22 mouse cellular contexts compared by ENCODE assay signal in genomic region chr4:46082555-46082954, GRCm38 (mm10). TPM values are rescaled to one million over a fixed set of nuclear protein-coding genes. Genes with fewer than 3 reads are reported as not detected.
DNase-seq lines count a peak whose midpoint lies in the region; ATAC-seq and TF ChIP-seq lines count a peak whose summit lies in the region.
"Had no signal": no experiment of that assay in that cellular context is flagged by ENCODE, and none has a peak within 500 bp of the region (broad histone marks: within the 10 kb centered on the region; RNA-seq: fewer than 3 reads in every experiment).

No protein-coding gene starts in this region.

- H3K4me3 ChIP-seq in gastrocnemius, adult 2 months, result no peak overlapping the region
- no peak overlapping the region for H3K4me3 ChIP-seq in kidney, postnatal 0 days (replicated peaks; ENCODE audit: low read depth, low read length)

- no peaks in the 10 kb centered on the region for H3K9me3 ChIP-seq in kidney, postnatal 0 days (replicated peaks; ENCODE audit: low read length)
- H3K9me3 ChIP-seq: G1E had no signal

- ATAC-seq in kidney, postnatal 0 days (replicated peaks; ENCODE audit: low FRiP score, low read depth), result no peak
- ATAC-seq: activated CD4-positive, CD25-positive, alpha-beta regulatory T cell, adult 4 months; CD4-positive, CD25-positive, alpha-beta regulatory T cell, adult 4 months; Patski had no signal

- no peak overlapping the region for H3K9ac ChIP-seq in kidney, postnatal 0 days (ENCODE audit: low read depth, low read length)

- H3K27ac ChIP-seq in gastrocnemius, adult 2 months, result peak overlapping the region; percentile 88
- no peak overlapping the region for H3K27ac ChIP-seq in kidney, postnatal 0 days

- 49% methylated on average over 11 of the region's 11 CpGs for WGBS in kidney, postnatal 0 days

- peak; percentile 31 for DNase-seq in gastrocnemius, adult 18-20 months (ENCODE audit: low spot score)
- no peak for DNase-seq in gastrocnemius, postnatal 36 days
- peak; percentile 56 for DNase-seq in gastrocnemius, adult 2 months
- DNase-seq in gastrocnemius, adult 8-10 months (ENCODE audit: low spot score in 2 of 2), result no peak
- peak; percentile 24 for DNase-seq in kidney, postnatal 0 days (ENCODE audit: low spot score)
- no peak for DNase-seq in kidney, adult 8-10 months
- DNase-seq in skeletal muscle tissue, adult 2 months (ENCODE audit: low read depth, low spot score), result peak; percentile 65
- no peak for DNase-seq in left cerebral cortex, postnatal 36 days (ENCODE audit: low spot score in 2 of 2)
- DNase-seq: adrenal gland, adult 2 months; adrenal gland, adult 8-10 months; adrenal gland, postnatal 10 days; adrenal gland, postnatal 14 days; adrenal gland, postnatal 25 days; adrenal gland, postnatal 36 days; B cell, adult 2 months; cerebellum, adult 11 months; cerebellum, adult 11-12 months had no signal

- no peaks in the 10 kb centered on the region for H3K27me3 ChIP-seq in kidney, postnatal 0 days (ENCODE audit: insufficient read depth, low read length)
- H3K27me3 ChIP-seq: CH12.LX, Patski had no signal

- intact Hi-C loops in gastrocnemius, postnatal 36 days (cut with DNase I), result no loop called here
- intact Hi-C loops in gastrocnemius, adult 2 months (cut with DNase I), result no loop called here
- intact Hi-C loops in left cerebral cortex, postnatal 36 days (cut with DNase I), result no loop called here

- H3K4me1 ChIP-seq in kidney, postnatal 0 days (replicated peaks; ENCODE audit: insufficient read depth, low read length), result peaks cover 11% of the 10 kb centered on the region; the same call in 1 of the 2 replicates

- no peak overlapping the region for H3K4me2 ChIP-seq in kidney, postnatal 0 days (ENCODE audit: low read length)

- TF ChIP-seq CTCF in gastrocnemius, adult 2 months (IDR thresholded peaks at IDR 0.05), result no peak
- TF ChIP-seq CTCF in kidney, postnatal 0 days (IDR thresholded peaks at IDR 0.05; ENCODE audit: low read depth), result no peak

- no peaks in the 10 kb centered on the region for H3K36me3 ChIP-seq in kidney, postnatal 0 days (ENCODE audit: insufficient read depth, low read length)
- H3K36me3 ChIP-seq: G1E had no signal

RNA-seq across cellular contexts. Expression of gene Tmod1, which starts 43.8 kb away (rescaled TPM):
- total RNA-seq in gastrocnemius, adult 18-20 months (2021), result 100 to 1,000 TPM; 163 to 194 TPM
- total RNA-seq in gastrocnemius, postnatal 36 days (2021), result 100 to 1,000 TPM; 199 to 210 TPM
- total RNA-seq in gastrocnemius, adult 2 months (2021), result 100 to 1,000 TPM; 173 to 208 TPM
- total RNA-seq in gastrocnemius, adult 8-10 months (2022), result 100 to 1,000 TPM; 175 to 195 (median 187) TPM
- 5.5 and 6.5 TPM in 2 replicates for polyA plus RNA-seq in kidney, postnatal 0 days (2015; fragmentation: Nextera tagmentation; extraction: Ambion mirVana)
- 10 to 100 TPM; 43.6 to 49.5 TPM for total RNA-seq in left cerebral cortex, postnatal 36 days (2021)

RNA-seq across cellular contexts. Expression of gene Ncbp1, which starts 55.9 kb away (rescaled TPM):
- 10 to 100 TPM; 13.1 to 16.1 TPM for total RNA-seq in gastrocnemius, adult 18-20 months (2021)
- 10 to 100 TPM; 10.4 to 12.2 TPM for total RNA-seq in gastrocnemius, postnatal 36 days (2021)
- total RNA-seq in gastrocnemius, adult 2 months (2021), result 10 to 100 TPM; 13.1 to 14.9 TPM
- total RNA-seq in gastrocnemius, adult 8-10 months (2022), result 10 to 100 TPM; 11.7 to 16.9 (median 13.2) TPM
- polyA plus RNA-seq in kidney, postnatal 0 days (2015; fragmentation: Nextera tagmentation; extraction: Ambion mirVana), result 48.2 and 53.9 TPM in 2 replicates
- total RNA-seq in left cerebral cortex, postnatal 36 days (2021), result 10 to 100 TPM; 43.3 to 49.9 TPM

RNA-seq across cellular contexts. Expression of gene Tstd2, which starts 55.9 kb away (rescaled TPM):
- 10 to 100 TPM in 1 of 2 experiments, 1 to 10 TPM in 1; 9.6 to 10.2 TPM for total RNA-seq in gastrocnemius, adult 18-20 months (2021)
- 10 to 100 TPM in 1 of 2 experiments, 1 to 10 TPM in 1; 8.7 to 10.8 TPM for total RNA-seq in gastrocnemius, postnatal 36 days (2021)
- total RNA-seq in gastrocnemius, adult 2 months (2021), result 10 to 100 TPM in 1 of 2 experiments, 1 to 10 TPM in 1; 9.8 to 11.1 TPM
- total RNA-seq in gastrocnemius, adult 8-10 months (2022), result 10 to 100 TPM in 1 of 4 experiments, 1 to 10 TPM in 3; 8.4 to 11.9 (median 9.2) TPM
- 23.5 and 25.7 TPM in 2 replicates for polyA plus RNA-seq in kidney, postnatal 0 days (2015; fragmentation: Nextera tagmentation; extraction: Ambion mirVana)
- 10 to 100 TPM; 14.3 to 21.4 TPM for total RNA-seq in left cerebral cortex, postnatal 36 days (2021)

Comparison
In these comparisons a context has a peak if more than half of its experiments do, and no peak if none do; other contexts are left out.
1. DNase-seq: peak in gastrocnemius, adult 18-20 months (single experiment), gastrocnemius, adult 2 months (single experiment), kidney, postnatal 0 days (single experiment) and skeletal muscle tissue, adult 2 months (single experiment); none in gastrocnemius, postnatal 36 days (0 of 2), gastrocnemius, adult 8-10 months (0 of 2), kidney, adult 8-10 months (0 of 2) and left cerebral cortex, postnatal 36 days (0 of 2).